Mouse (Mus musculus): ENCODE measurements at regions not wholly inside any gene's neighbourhood (a gene's known extent, or its start where the extent isn't known, plus 50 kb on each side); places are given as distances from the start of the nearest gene placed in this dataset.

GRCm38 (mm10) chr9:85380756-85381155, 53.6 kb upstream of the Tent5a start:
- no peak for DNase-seq (ENCODE audit: inconsistent ontology term)

- DNase-seq (ENCODE audit: inconsistent ontology term) = no peak
These were observed 52.0 kb upstream of the Tent5a start for GRCm38 (mm10) chr9:85379135-85379534.

Data from Muller cell, postnatal 12 days (primary cell).